Mouse (Mus musculus): Measurements from ENCODE around the gene Clcnkb.

Clcnkb gene

DNA sequence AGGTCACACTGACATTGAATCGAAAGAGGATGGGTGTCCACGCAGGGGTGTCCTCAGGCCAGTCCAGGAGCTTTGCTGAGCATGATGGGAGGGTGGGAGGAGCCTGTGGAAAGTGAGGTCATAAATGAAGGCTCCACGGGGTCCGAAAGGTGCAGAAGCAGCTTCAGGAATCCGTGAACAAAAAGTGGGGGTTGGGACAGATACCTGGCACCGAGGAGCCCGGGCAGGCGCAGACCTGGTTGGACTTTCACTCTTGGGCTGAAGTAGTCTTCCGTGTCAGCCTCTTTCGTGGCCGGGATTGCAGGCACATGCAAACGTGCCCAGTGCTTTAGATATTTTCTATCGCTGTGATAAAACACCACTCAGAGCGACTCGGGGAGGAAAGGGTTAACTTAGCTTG, 15.6 kb downstream of the Clcnkb start:
- peak; percentile 77 to 79 for DNase-seq

DNA sequence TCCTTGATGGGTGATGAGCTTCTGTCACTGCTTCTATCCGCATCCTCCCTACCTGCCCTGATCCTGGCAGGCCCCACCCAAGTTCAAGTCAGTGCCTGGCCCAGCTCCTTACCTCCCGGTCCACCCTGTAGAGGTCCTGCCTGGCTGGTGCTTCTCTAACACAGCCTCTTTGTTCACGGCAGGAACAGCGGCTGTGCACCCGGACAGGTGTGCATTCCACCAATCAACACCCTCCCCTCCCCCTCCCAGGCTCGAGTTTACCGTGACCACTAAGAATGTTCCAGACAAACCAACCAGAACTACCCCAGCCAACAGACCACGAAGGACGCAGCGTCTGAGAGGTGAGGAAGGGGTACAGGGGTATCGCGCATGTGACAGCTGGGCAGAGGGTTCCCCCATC, 17.3 kb downstream of the Clcnkb start, which contains the start of gene Clcnka:
Clcnka (minus strand) TSS at position 180 of the 400 bp plus-strand sequence.
- DNase-seq: peak; percentile 59 to 70

DNA sequence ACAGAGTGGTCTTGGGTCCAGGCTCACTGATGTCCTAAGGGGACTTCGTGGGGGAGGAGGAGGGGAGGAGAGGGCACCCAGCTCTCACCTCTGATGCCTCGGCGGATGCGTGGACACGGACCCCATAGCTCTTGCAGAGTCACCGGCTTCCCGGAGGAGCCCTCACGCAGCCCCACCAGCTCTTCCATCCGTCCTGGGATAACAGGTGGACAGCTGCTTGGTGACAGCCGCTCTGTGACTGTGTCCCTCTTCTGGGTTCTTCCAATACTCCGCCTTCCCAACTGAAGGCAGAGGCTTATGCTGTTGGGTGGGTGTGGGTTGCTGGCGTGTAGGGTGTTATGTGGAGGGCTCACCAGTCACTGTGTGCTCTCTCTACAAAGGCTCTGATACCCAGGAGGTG, 18.0 kb downstream of the Clcnkb start:
- DNase-seq: no peak

DNA sequence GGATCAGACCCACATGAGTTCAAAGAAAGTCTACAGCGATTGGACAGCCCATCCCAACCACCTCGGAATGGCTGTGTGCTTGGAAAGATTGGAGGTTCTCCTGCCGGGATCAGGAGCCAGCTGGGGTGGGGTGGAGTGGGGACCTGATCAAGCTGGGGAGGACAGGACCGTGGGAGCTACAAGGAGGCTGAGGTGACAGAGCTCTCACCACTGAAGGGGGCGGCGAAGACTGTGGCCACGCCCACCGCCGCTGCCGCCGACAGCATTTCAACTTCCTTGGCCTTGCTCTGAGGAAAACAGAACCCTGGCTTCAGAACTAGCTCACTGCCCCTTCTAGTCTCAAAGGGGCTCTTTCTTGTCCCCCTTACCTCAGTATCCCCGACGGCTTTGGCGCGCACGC, 21.1 kb downstream of the Clcnkb start:
- no peak for DNase-seq

DNA sequence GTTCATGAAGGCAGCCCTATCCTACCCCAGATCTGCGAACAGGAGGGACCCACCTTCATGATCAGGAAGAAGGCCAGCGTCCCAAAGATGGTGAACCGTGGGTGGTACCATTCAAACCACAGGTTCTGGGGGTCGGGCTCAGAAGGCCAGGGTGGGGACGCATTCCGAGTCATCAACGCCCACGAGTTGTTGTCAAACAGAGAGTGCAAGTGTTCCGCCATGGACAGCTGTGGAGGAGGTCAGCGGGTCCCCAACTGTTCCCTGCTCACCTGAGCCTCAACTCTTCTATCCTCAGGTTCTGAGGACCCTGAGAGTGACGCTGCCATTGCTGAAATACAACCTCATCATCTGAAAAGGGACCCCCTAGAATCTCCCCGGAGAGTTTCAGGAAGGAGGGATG, 24.5 kb downstream of the Clcnkb start:
- no peak for DNase-seq

DNA sequence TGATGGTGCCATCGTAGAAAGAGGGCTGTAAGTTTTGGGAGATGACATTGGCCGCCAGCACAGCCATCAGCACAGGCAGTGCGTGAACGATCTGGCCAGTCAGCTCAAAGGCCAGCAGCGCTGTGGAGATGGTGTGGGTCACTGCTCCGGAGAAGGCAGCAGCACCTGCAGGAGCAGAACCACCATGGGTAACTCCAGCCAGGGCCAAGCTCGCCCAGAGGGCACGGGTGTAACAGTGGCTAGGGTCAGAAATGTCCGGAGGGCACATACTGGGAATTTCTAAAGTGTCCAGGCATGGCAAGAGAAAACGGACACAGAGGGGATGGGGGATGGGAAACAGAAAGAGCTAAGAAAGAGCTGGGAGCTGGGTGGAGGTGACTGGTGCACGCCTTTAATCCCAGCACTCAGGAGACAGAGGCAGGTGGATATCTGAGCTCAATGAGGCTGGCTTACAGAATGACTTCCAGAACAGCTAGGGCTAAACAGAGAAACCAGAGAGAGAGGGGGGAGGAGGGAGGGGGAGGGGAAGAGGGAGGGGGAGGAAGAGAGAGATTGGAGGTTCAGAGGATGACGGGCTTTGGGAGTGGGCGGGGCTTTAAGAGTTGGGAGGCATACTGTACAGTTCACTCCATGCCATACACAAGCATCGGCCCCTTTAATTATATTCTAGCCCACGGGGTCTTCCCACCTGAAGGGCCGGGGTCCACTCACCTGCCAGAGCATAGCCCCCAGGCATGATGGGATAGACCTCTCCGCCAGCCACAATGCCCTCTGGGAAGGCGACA, 26.3 kb downstream of the Clcnkb start:
- no peak for DNase-seq

DNA sequence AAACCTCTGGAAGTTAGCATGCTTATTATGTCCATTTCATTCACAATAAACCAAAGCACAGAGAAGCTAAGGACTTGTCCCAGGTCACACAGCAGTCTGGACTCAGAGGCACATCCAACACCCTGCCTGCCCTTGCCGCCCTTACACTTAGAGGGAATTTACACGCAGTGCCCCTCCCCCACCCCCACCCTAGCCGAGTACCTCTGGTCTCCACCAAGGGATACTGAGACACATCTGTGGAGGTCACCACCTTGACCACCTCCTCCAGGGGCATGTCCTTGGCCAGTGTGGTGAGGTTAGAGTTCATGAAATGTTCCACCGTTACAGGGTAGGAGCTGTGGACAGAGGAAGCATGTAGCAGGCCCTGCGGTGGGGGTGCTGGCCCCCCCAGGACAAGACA, 27.9 kb downstream of the Clcnkb start:
- no peak for DNase-seq

DNA sequence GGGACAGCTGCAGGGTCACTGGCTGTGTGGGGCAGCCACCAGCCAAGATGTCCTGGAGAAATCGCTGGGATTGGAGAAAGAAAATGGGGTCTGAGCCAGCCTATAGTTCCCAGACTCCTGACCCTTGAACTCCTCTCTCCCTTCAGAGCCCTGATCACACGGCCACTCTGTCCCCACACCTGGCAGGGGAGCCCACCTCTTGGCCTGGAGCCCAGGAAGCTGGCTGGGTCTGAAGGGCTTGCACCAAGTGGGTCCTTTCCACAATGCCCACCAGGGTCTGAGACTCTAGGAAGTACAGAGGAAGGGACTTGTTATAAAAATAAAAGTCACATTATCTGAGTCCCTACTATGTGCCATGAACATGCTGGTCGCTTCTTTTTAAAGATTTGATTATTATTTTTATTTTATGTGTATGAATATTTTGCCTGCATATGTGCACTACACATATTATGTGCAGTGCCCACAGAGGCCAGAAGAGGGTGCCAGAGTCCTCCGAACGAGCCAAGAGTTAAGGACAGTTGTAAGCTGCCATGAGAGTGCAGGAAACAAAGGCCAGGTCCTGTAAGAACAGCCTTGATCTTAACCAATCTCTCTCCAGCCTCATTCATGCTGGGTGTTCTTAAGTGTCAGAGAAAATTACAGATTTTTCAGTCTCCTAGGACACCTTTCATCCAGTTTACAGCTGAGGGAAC, 28.6 kb downstream of the Clcnkb start:
- peak; percentile 75 to 91 for DNase-seq

DNA sequence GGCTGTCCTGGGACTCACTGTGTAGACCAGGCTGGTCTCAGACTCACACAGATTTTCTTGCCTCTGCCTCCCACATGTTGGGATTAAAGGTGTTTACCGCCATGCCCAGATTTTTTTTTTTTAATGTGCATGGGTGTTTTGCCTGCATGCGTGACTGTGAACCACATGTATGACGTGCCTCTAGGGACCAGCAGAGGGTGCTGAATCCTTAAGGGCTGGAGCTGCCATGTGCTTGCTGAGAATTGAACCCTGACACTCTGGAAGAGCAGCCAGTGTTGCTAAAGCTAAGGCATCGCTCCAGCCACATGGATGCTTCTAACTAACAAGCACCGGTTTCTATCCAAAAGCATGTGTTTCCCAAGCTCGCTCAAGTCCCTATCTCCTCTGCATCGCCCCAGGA, 29.7 kb downstream of the Clcnkb start:
- DNase-seq: no peak

DNA sequence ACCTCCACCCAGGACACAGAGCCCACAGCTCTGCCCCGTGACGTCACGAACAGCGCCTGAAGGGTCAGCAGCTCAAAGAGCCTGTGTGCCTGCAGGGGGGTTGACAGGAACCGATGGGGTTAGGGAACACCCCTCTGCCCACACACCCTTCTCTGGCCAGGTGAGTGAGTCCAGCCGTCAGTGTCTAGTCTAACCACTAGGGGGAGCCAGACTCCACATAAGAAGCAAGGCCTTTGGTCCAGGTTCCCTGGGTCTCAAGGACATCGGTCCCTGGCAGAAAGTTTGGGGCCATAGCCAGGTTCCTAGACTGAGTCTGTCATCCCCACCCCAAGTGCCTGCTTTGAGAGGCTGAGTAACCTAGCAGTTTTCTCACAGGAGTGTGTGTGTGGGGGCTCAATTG, 30.5 kb downstream of the Clcnkb start:
- peak; percentile 51 to 64 for DNase-seq

DNA sequence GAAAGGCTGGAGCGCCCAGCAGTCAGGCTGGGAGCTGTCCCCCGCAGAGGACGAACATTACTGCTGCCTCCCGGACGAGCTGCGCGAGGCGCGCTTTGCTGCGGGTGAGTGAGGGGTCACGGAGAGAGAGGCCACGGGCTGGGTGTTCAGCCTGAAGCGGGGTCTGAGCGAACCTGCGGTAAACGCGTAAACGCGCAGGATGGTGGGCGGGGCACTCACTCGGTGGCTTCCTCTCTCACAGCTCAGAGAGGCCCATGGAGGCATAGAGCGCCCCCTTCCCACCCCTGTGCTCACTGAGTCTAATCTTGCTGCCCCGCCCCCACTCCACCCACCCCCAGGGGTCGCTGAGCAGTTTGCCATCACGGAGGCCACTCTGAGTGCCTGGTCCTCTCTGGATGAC, 33.4 kb downstream of the Clcnkb start:
- DNase-seq: no peak

DNA sequence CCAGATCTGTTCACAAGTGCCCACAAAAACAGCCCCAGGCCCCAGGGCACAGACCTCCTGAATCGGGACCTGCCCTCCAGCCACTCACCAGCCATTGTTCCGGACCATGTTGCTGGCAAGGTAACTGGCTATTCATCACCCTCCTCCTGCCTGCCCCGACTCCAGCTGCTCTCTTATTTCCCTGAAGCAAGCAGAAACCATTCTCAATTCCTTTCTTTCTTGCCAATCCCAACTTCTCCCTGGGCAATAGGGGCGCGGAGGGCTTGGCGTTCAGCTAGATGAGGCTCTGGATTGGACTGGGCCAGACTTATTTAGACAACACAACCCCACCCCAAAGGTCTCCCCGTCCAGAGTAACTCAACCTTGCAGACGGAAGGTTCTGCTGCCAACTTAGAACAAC, 36.1 kb downstream of the Clcnkb start:
- no peak for DNase-seq

DNA sequence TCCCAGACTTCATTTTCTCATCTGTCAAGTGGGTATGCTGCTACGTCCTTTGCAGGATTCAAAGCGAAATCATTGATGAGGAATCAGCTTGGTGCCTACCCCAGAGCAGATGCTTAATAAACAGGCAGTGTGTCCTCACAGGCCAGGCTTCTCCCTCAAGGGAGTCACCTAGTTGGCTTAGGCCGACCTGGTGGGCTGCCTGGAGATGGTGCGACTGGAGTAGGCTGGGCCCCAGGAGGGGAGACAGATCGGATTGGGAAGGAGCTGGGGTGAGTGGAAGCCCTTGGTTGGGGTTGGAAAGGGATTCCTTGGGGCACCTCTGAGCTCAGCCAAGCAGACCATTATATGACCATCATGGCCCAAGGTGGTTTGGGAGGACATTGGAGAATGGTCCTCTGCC, 43.4 kb downstream of the Clcnkb start:
- DNase-seq: no peak

DNA sequence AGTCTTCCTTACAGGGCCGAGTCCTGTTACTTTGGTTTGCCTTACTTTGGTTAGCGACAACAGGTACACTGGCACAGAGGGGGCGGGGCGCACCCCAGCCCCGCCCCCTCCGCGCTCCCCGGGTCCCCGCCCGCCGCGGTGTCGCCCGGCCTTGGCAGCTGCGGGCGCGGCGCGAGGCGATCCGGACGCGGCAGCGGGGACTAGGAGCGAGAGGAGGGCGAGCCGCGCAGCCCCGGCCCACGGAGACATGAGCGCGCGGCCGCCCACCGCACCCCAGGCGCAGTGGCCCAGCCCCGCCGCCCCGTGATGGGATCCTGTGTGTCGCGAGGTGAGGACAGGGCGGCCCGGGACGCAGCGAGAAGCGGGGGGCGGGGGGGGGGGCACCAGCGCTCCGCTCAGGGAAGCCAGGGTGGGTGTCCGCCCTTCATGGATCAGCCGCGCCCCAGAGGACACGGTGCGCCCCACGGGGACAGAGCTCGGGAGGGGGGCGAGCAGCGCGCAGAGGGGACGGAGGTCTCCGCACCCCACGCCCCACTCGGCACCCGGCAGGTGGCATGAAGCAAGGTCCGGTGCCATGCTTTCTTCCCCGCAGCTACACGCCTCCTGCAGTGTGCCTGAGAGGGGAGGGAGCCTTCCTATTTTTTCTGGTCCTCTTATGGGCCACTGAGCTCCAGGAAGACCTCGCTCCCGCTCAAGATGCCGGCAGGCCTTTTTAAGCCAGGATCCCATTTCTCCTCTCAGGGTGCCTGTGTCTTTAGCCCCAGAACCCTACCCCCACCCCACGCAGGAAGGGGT, 47.6 kb downstream of the Clcnkb start, which contains the start of gene Fam131c:
Fam131c (plus strand) TSS at position 224 of the 795 bp plus-strand sequence.
- no peak for DNase-seq

DNA sequence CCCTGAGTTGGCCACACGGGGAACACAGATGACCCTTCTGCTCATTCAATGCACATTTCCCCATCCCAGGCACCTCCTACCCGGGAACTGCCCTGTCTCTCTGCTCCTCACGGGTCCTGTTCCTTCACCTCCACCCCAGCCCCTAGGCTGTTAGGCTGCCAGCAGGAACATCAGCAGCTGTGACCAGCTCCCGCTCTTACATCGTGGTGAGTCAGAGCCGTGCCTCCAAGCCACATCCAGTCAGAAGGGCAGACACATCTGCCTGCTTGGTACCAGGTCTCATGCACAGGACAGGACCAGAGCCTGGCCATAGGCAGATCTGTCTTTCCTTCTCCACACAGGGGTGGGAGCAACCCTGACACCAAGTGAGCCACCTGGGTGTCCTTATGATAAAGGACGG, 49.9 kb downstream of the Clcnkb start:
- no peak for DNase-seq

DNA sequence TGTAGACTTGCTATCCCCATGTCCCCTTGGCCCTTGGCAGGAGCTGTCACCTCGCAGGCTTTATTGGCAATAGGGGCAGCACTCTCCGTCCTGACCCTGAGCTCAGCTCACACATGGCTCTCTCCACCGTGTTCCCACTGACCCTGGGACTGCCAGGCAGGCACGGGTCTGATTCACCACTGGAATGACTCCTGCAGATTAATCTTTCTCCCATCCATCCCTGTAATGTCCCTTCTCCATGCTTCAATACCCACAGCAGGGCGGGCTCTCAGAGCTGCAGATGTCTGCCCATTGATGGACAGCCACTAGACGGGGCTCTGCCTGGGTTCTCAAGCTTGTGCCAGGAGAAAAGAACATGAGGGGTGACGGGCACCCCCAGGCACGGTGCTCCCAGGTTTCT, 50.7 kb downstream of the Clcnkb start:
- DNase-seq: peak in 1 of 2 experiments; percentile 67

DNA sequence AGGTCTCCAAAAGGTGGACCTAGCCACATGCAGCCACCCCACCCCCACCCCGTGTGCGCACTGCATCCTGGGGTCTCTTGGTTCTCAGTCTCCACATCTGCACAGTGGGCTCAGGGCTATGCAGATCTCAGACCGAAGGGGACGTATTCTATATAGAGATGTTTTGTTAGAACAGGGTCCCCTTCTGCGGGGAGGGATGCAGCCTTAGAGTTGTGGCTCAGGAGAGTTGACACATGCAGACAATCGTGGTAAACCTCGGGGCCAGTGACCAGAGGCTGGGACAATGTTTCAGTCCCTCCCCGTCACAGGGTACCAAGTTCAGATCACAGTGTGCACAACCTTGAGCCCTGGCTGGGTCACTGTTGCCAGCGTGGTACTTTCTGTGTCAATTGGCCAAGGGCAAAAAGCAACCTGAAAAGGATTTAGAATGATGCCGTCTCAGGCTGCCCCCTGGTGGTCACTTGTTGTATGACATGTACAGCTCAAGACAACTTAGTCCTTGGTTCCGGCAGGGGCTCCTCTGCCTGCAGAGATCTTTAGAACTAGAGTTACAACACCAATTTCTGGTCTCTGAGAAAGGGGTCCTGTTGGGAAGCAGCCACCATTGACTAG, 52.8 kb downstream of the Clcnkb start:
- DNase-seq: peak; percentile 73 to 90

DNA sequence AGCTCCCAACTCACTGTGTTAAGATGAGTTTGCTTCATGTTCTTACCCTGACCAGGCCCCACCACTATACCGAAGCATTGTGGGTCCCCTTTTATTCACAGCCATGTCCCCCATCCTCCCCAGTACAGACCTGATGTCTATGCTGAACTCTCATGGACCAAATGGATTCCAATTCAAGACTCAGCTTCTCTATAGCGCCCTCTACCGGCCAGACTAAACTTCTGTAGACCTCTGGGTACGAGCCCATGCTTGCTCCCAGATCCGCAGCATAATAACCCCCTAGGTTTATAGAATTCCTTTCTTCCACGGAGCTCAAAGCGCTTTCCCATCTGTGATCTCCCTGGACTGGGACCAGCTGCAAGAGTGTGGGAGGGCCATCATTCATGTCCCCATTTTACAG, 55.0 kb downstream of the Clcnkb start:
- no peak for DNase-seq

DNA sequence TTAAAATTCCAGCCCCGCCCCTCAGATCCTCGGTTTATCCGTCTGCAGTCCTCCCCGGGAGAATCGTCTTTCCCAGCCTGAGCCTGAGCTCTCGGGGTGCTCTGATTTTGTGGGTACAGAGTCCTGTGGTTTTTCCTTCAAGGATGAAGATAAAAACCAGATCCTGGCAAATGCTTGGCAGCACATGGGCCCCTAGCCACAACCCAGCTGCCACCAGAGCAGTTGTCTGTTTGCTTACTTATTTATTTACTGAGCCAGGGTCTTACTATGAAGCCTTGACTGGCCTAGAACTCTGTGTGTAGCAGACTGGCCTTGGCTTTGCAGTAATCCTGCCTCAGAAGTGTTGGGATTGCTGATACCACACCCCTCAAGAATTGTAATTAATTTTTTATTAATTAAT, 56.6 kb downstream of the Clcnkb start:
- no peak for DNase-seq

DNA sequence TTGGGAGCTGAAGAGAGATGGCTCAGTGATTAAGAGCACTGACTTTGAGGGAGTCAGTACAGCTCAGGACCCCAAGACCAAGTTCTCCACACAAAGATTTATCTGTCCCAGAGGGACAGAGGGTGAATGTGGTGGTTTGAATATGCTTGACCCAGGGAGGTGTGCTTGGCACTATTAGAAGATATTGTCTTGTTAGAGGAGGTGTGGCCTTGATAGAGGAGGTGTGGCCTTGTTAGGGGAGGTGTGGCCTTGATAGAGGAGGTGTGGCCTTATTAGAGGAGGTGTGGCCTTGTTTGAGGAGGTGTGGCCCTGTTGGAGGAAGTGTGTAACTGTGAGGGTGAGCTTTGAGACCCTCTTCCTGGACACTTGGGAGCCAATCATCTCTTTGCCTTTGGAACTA, 58.0 kb downstream of the Clcnkb start:
- DNase-seq: no peak
